Mouse (Mus musculus): ENCODE results near the gene Gadl1.

Gene Gadl1

GRCm38 (mm10) chr9:116091101-116091841, 182.0 kb downstream of the Gadl1 start:
- no peak for DNase-seq

- DNase-seq: peak; percentile 55
Measured at GRCm38 (mm10) chr9:116091921-116092320, 182.7 kb downstream of the Gadl1 start.

- peak; percentile 23 for DNase-seq
Measured at GRCm38 (mm10) chr9:116098724-116099595, 189.7 kb downstream of the Gadl1 start.

GRCm38 (mm10) chr9:116099596-116099993, 190.3 kb downstream of the Gadl1 start:
- no peak for DNase-seq

- no peak for DNase-seq
Measured at GRCm38 (mm10) chr9:116100015-116100414, 190.8 kb downstream of the Gadl1 start.

GRCm38 (mm10) chr9:116101842-116102241, 192.6 kb downstream of the Gadl1 start:
- DNase-seq: no peak

- DNase-seq: no peak
Measured at GRCm38 (mm10) chr9:116104770-116105169, 195.5 kb downstream of the Gadl1 start.

- DNase-seq: no peak
Measured at GRCm38 (mm10) chr9:116108729-116109128, 199.5 kb downstream of the Gadl1 start.

GRCm38 (mm10) chr9:116111149-116111970, 202.1 kb downstream of the Gadl1 start:
- peak; percentile 40 for DNase-seq

- no peak for DNase-seq
Measured at GRCm38 (mm10) chr9:116114339-116114738, 205.1 kb downstream of the Gadl1 start.

- DNase-seq: no peak
Measured at GRCm38 (mm10) chr9:116115875-116116274, 206.6 kb downstream of the Gadl1 start.

GRCm38 (mm10) chr9:116118332-116118872, 209.1 kb downstream of the Gadl1 start:
- no peak for DNase-seq

GRCm38 (mm10) chr9:116119990-116120389, 210.7 kb downstream of the Gadl1 start:
- DNase-seq: no peak

GRCm38 (mm10) chr9:116121472-116121871, 212.2 kb downstream of the Gadl1 start:
- no peak for DNase-seq

- DNase-seq: no peak
Measured at GRCm38 (mm10) chr9:116122544-116122943, 213.3 kb downstream of the Gadl1 start.

GRCm38 (mm10) chr9:116122969-116123589, 213.8 kb downstream of the Gadl1 start:
- peak; percentile 33 for DNase-seq

All from liver (tissue).